Mouse (Mus musculus): ENCODE results near the gene 1700021F05Rik. TPM values are rescaled to one million over a fixed set of nuclear protein-coding genes. Genes with fewer than 3 reads are reported as not detected.

The 1700021F05Rik gene
- polyA plus RNA-seq, 1 experiment from 2014 or later: 57.2 TPM

GRCm38 (mm10) chr10:43509228-43509627, 31.6 kb downstream of the 1700021F05Rik start:
- H3K36me3 ChIP-seq (ENCODE audit: control insufficient read depth, insufficient read depth, low read length): peaks cover 27% of the 10 kb centered on the region
- ATAC-seq (ENCODE audit: insufficient number of reproducible peaks, insufficient read depth, low FRiP score, low read depth): no peak
- H3K4me2 ChIP-seq (replicated peaks; ENCODE audit: low read depth, low read length): no peak overlapping the region
- no peak overlapping the region for H3K9ac ChIP-seq (replicated peaks; ENCODE audit: low read depth, low read length)
- no peak overlapping the region for H3K27ac ChIP-seq (ENCODE audit: low read length)
- no peaks in the 10 kb centered on the region for H3K4me1 ChIP-seq (ENCODE audit: control insufficient read depth, insufficient read depth, low read length)
- H3K27me3 ChIP-seq (ENCODE audit: control insufficient read depth, insufficient read depth, low read length): no peaks in the 10 kb centered on the region
- 90% methylated on average over 7 of the region's 7 CpGs for WGBS
- no peaks in the 10 kb centered on the region for H3K9me3 ChIP-seq (ENCODE audit: control insufficient read depth, low read depth, low read length)
- no peak overlapping the region for H3K4me3 ChIP-seq (ENCODE audit: low read depth, low read length)

DNA sequence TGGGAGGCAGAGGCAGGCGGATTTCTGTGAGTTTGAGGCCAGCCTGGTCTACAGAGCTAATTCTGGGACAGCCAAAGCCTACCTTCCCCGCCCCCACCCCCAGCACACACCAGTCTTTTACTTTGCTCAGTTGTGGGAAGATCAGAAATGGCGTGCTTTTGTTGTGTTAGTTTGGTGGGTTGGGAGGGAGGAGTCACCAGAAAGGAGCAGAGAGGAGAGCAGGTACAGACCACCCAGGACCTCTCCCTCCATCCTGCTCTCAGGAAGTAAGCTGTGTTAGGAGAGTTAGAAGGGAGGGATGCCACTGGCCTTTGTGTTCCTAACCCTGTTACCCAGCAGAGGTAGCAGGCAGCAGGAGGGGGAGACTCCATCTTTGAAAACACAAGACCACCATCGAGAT, 33.7 kb downstream of the 1700021F05Rik start:
- 75% methylated on average over 4 of the region's 4 CpGs for WGBS
- Histone ChIP-seq H3K4me2 (replicated peaks; ENCODE audit: low read depth, low read length) (no peak overlapping the region), H3K27ac (ENCODE audit: low read length) (no peak overlapping the region), H3K9ac (replicated peaks; ENCODE audit: low read depth, low read length) (no peak overlapping the region), H3K9me3 (ENCODE audit: control insufficient read depth, low read depth, low read length) (no peaks in the 10 kb centered on the region), H3K27me3 (ENCODE audit: control insufficient read depth, insufficient read depth, low read length) (no peaks in the 10 kb centered on the region), H3K4me1 (ENCODE audit: control insufficient read depth, insufficient read depth, low read length) (no peaks in the 10 kb centered on the region), H3K4me3 (ENCODE audit: low read depth, low read length) (no peak overlapping the region), H3K36me3 (ENCODE audit: control insufficient read depth, insufficient read depth, low read length) (peaks cover 18% of the 10 kb centered on the region)
- ATAC-seq (ENCODE audit: insufficient number of reproducible peaks, insufficient read depth, low FRiP score, low read depth): no peak

DNA sequence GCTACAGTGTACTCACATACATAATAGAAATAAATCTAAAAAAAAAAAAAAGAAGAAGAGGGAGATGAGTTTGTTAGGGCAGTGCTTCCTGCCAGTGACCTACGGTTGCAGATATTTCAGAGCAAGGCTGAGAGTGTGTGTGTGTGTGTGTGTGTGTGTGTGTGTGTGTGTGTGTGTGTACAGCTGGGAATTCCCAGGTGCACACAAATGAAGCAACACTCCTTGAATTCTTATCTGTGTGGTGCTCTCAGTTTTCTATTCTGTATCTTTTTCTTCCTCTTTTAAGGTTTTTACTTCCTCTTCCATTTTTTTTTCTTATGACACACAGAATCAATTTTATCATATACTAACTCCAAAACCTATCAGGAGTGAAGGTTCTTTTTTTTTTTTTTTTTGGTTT, 36.5 kb downstream of the 1700021F05Rik start:
- H3K4me2 ChIP-seq (replicated peaks; ENCODE audit: low read depth, low read length): no peak overlapping the region
- H3K36me3 ChIP-seq (ENCODE audit: control insufficient read depth, insufficient read depth, low read length): peaks cover 10% of the 10 kb centered on the region; the same call in 1 of the 2 replicates
- H3K4me1 ChIP-seq (ENCODE audit: control insufficient read depth, insufficient read depth, low read length): no peaks in the 10 kb centered on the region
- no peak overlapping the region for H3K4me3 ChIP-seq (ENCODE audit: low read depth, low read length)
- H3K9ac ChIP-seq (replicated peaks; ENCODE audit: low read depth, low read length): no peak overlapping the region
- no peak for ATAC-seq (ENCODE audit: insufficient number of reproducible peaks, insufficient read depth, low FRiP score, low read depth)
- no peaks in the 10 kb centered on the region for H3K27me3 ChIP-seq (ENCODE audit: control insufficient read depth, insufficient read depth, low read length)
- no peak overlapping the region for H3K27ac ChIP-seq (ENCODE audit: low read length)
- 78% methylated on average over 1 of the region's 1 CpGs for WGBS
- no peaks in the 10 kb centered on the region for H3K9me3 ChIP-seq (ENCODE audit: control insufficient read depth, low read depth, low read length)

- Histone ChIP-seq H3K9ac (replicated peaks; ENCODE audit: low read depth, low read length) (no peak overlapping the region), H3K27me3 (ENCODE audit: control insufficient read depth, insufficient read depth, low read length) (no peaks in the 10 kb centered on the region), H3K36me3 (ENCODE audit: control insufficient read depth, insufficient read depth, low read length) (peaks cover 20% of the 10 kb centered on the region; the same call in 1 of the 2 replicates), H3K4me1 (ENCODE audit: control insufficient read depth, insufficient read depth, low read length) (no peaks in the 10 kb centered on the region), H3K4me3 (ENCODE audit: low read depth, low read length) (no peak overlapping the region), H3K9me3 (ENCODE audit: control insufficient read depth, low read depth, low read length) (no peaks in the 10 kb centered on the region), H3K27ac (ENCODE audit: low read length) (no peak overlapping the region), H3K4me2 (replicated peaks; ENCODE audit: low read depth, low read length) (no peak overlapping the region)
- WGBS: 94% methylated on average over 4 of the region's 4 CpGs
- no peak for ATAC-seq (ENCODE audit: insufficient number of reproducible peaks, insufficient read depth, low FRiP score, low read depth)
These were observed 38.2 kb downstream of the 1700021F05Rik start for GRCm38 (mm10) chr10:43502599-43502998.

- Histone ChIP-seq H3K4me1 (ENCODE audit: control insufficient read depth, insufficient read depth, low read length) (peaks cover 8% of the 10 kb centered on the region; the same call in 1 of the 2 replicates), H3K27me3 (ENCODE audit: control insufficient read depth, insufficient read depth, low read length) (no peaks in the 10 kb centered on the region), H3K9ac (replicated peaks; ENCODE audit: low read depth, low read length) (no peak overlapping the region), H3K36me3 (ENCODE audit: control insufficient read depth, insufficient read depth, low read length) (peaks cover 7% of the 10 kb centered on the region; the same call in 1 of the 2 replicates), H3K4me2 (replicated peaks; ENCODE audit: low read depth, low read length) (no peak overlapping the region), H3K27ac (ENCODE audit: low read length) (no peak overlapping the region), H3K4me3 (ENCODE audit: low read depth, low read length) (no peak overlapping the region), H3K9me3 (ENCODE audit: control insufficient read depth, low read depth, low read length) (no peaks in the 10 kb centered on the region)
- 81% methylated on average over 5 of the region's 5 CpGs for WGBS
- ATAC-seq (ENCODE audit: insufficient number of reproducible peaks, insufficient read depth, low FRiP score, low read depth): no peak
These were observed 49.9 kb downstream of the 1700021F05Rik start for GRCm38 (mm10) chr10:43490846-43491245.

DNA sequence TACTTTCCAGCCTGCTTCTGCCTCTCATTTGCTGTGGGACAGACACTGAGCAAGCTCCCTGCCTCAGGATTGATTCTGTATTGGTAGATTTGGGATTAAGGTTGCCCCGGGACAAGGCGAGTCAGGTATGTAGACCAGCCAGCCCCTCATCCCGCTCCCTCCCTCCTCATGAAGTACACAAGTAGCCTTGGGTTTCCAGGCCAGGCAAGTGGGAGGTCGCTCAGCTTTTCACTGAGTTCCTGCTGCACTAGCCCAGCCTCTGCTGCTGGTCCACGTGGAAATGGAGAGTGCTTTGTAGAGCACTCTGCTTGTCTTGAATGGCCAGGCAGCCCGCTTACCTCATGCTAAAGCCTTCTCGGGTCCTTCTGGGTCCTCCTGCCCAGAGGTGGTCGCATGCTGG, 50.8 kb downstream of the 1700021F05Rik start:
- no peak overlapping the region for H3K4me2 ChIP-seq (replicated peaks; ENCODE audit: low read depth, low read length)
- H3K27ac ChIP-seq (ENCODE audit: low read length): no peak overlapping the region
- H3K9ac ChIP-seq (replicated peaks; ENCODE audit: low read depth, low read length): no peak overlapping the region
- no peak for ATAC-seq (ENCODE audit: insufficient number of reproducible peaks, insufficient read depth, low FRiP score, low read depth)
- H3K4me3 ChIP-seq (ENCODE audit: low read depth, low read length): no peak overlapping the region
- no peaks in the 10 kb centered on the region for H3K27me3 ChIP-seq (ENCODE audit: control insufficient read depth, insufficient read depth, low read length)
- H3K4me1 ChIP-seq (ENCODE audit: control insufficient read depth, insufficient read depth, low read length): peaks cover 8% of the 10 kb centered on the region; the same call in 1 of the 2 replicates
- 62% methylated on average over 8 of the region's 8 CpGs for WGBS
- H3K36me3 ChIP-seq (ENCODE audit: control insufficient read depth, insufficient read depth, low read length): peaks cover 2% of the 10 kb centered on the region; the same call in 1 of the 2 replicates
- H3K9me3 ChIP-seq (ENCODE audit: control insufficient read depth, low read depth, low read length): no peaks in the 10 kb centered on the region

GRCm38 (mm10) chr10:43489550-43489949, 51.2 kb downstream of the 1700021F05Rik start:
- WGBS: 38% methylated on average over 6 of the region's 6 CpGs
- Histone ChIP-seq H3K4me1 (ENCODE audit: control insufficient read depth, insufficient read depth, low read length) (peaks cover 8% of the 10 kb centered on the region; the same call in 1 of the 2 replicates), H3K4me3 (ENCODE audit: low read depth, low read length) (no peak overlapping the region), H3K9me3 (ENCODE audit: control insufficient read depth, low read depth, low read length) (no peaks in the 10 kb centered on the region), H3K27me3 (ENCODE audit: control insufficient read depth, insufficient read depth, low read length) (no peaks in the 10 kb centered on the region), H3K27ac (ENCODE audit: low read length) (no peak overlapping the region), H3K9ac (replicated peaks; ENCODE audit: low read depth, low read length) (no peak overlapping the region), H3K4me2 (replicated peaks; ENCODE audit: low read depth, low read length) (no peak overlapping the region), H3K36me3 (ENCODE audit: control insufficient read depth, insufficient read depth, low read length) (no peaks in the 10 kb centered on the region; the same call in 1 of the 2 replicates)
- no peak for ATAC-seq (ENCODE audit: insufficient number of reproducible peaks, insufficient read depth, low FRiP score, low read depth)

DNA sequence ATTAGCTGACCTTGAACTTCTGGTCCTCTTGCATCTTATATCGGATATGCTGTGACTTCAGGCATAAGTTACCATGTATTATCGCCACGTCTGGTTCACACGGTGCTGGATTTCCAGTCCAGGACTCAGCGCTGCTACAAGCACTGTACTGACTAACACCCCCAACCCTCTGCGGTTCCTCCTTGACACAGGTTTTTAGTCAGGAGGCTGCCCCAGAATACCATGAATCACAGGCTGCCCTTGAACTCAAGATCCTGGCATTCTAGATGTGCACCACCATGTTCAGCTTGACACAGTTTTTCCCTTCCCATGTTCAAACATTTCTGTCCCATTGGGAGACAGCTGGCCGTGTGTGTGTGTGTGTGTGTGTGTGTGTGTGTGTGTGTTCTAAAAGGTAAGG, 51.7 kb downstream of the 1700021F05Rik start:
- H3K9ac ChIP-seq (replicated peaks; ENCODE audit: low read depth, low read length): no peak overlapping the region
- no peak overlapping the region for H3K27ac ChIP-seq (ENCODE audit: low read length)
- no peak overlapping the region for H3K4me3 ChIP-seq (ENCODE audit: low read depth, low read length)
- 79% methylated on average over 7 of the region's 7 CpGs for WGBS
- no peaks in the 10 kb centered on the region for H3K36me3 ChIP-seq (ENCODE audit: control insufficient read depth, insufficient read depth, low read length)
- ATAC-seq (ENCODE audit: insufficient number of reproducible peaks, insufficient read depth, low FRiP score, low read depth): no peak
- no peaks in the 10 kb centered on the region for H3K9me3 ChIP-seq (ENCODE audit: control insufficient read depth, low read depth, low read length)
- peaks cover 8% of the 10 kb centered on the region; the same call in 1 of the 2 replicates for H3K4me1 ChIP-seq (ENCODE audit: control insufficient read depth, insufficient read depth, low read length)
- no peak overlapping the region for H3K4me2 ChIP-seq (replicated peaks; ENCODE audit: low read depth, low read length)
- H3K27me3 ChIP-seq (ENCODE audit: control insufficient read depth, insufficient read depth, low read length): no peaks in the 10 kb centered on the region

- Histone ChIP-seq H3K27ac (ENCODE audit: low read length) (no peak overlapping the region), H3K9ac (replicated peaks; ENCODE audit: low read depth, low read length) (no peak overlapping the region), H3K4me3 (ENCODE audit: low read depth, low read length) (no peak overlapping the region), H3K36me3 (ENCODE audit: control insufficient read depth, insufficient read depth, low read length) (no peaks in the 10 kb centered on the region), H3K9me3 (ENCODE audit: control insufficient read depth, low read depth, low read length) (no peaks in the 10 kb centered on the region), H3K27me3 (ENCODE audit: control insufficient read depth, insufficient read depth, low read length) (no peaks in the 10 kb centered on the region), H3K4me2 (replicated peaks; ENCODE audit: low read depth, low read length) (no peak overlapping the region), H3K4me1 (ENCODE audit: control insufficient read depth, insufficient read depth, low read length) (peaks cover 12% of the 10 kb centered on the region; the same call in 1 of the 2 replicates)
- ATAC-seq (ENCODE audit: insufficient number of reproducible peaks, insufficient read depth, low FRiP score, low read depth): no peak
- WGBS: 69% methylated on average over 4 of the region's 4 CpGs
These were observed 52.5 kb downstream of the 1700021F05Rik start for GRCm38 (mm10) chr10:43488258-43488657.

Data from stomach, embryonic 14.5 days (tissue).